Mouse (Mus musculus): ENCODE results near the gene Col27a1. TPM values are rescaled to one million over a fixed set of nuclear protein-coding genes. Genes with fewer than 3 reads are reported as not detected.
A peak's percentile ranks its signal among the peaks of the same experiment; 100 is the strongest.

Col27a1 gene
- polyA plus RNA-seq, 1 experiment = 8.0 TPM

DNA sequence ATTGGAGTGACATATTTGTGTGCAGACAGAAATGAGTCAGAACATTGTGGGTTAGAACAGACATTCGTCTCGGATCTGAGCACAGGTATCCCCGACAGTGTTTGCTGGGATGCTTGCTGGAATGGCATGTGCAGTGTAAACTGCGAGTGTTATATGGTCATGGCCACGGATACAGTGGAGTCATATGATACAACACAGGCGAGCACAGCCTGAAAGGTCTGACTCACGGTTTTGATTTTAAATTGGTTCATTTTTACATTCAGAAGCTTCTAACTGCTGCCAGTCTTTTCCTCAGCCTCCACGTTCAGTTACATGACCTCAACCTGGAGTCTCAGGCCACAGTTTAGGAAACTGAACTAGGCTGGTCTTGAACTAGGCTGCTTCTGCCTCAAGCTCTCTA, 83.1 kb downstream of the Col27a1 start:
- DNase-seq (ENCODE audit: extremely low spot score in 1 of 2, low spot score in 1 of 2) = no peak

DNA sequence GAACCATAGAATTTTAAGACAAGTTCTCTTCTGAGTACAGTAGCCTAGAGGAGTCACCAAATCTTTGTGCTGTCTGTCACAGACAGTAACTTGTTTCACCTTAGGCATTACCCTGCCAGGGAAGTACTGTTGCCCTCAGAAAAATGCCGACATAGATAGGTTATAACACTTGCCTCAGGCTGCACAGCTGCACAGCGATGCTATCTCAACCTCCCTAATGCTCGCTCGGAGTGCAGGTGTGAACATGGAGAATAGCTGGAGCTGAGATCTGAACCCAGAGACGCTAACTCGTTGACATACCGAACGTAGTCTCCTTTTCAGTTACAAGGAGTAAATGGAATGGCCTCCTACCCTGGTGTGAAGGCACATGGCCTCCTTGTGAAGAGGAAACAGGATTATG, 84.4 kb downstream of the Col27a1 start:
- no peak for DNase-seq (ENCODE audit: extremely low spot score in 1 of 2, low spot score in 1 of 2)

DNA sequence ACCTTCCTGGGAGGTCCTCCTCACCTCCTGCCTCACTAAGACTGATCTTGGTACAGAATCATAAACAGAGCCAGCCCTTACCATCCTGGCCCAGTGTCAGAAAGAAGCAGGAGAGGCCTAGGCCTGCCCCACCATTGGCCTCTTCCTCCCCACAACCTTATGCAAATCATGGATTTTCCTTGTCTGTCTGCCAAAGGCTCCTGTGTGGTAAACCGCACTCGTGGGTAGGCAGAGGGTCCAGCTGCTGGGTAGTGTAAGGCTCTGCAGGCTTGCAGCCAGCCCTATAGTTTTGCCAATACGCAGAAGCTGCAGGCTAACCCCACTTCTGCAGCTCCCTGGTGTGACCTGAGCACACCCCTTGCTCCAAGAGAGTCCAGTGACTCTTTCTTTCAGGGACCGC, 88.8 kb downstream of the Col27a1 start:
- DNase-seq (ENCODE audit: extremely low spot score in 1 of 2, low spot score in 1 of 2) = no peak

DNA sequence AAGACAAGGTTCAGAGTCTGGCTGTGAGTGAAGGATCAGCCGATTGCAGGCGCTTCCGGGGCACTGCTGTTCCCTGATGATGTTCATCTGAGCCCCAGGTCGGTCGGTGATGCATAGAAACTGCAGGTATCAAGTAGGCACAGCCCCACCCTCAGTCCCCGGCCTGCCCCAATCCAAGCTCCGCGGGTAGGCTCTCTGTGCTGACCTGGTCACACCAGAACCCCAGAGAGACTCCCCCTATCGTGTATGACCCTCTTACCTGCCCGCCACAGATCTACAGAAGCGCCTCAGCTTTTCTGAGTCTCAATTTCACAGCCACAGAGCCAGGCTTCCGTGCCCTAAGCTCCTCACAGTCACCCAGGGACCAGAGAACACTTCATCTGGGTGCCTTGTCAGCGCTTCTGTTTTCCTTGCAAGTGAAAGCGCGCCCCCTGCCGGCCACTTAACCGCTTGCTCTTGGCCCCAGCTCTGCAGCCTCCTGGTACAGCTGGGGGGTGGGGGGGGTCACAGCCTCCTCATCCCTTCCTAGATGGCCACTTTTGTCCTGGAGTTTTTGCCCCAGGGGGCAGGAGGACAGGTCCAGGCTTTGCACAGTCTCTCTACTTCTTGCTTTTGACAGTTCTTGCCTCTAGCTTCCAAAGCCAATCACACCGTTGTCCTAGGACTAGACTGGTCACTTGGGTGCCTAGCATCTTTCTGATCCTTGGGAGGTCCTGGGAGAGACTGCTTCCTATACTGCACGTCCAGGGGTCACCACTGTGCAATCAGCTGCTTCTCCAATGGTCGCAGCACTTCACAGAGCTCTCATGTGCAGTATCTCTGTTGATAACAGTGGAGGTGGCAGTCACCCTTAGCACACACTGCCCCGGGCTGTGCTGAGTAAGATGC, 93.6 kb downstream of the Col27a1 start:
- DNase-seq (ENCODE audit: extremely low spot score in 1 of 2, low spot score in 1 of 2) = peak; percentile 52 to 96

DNA sequence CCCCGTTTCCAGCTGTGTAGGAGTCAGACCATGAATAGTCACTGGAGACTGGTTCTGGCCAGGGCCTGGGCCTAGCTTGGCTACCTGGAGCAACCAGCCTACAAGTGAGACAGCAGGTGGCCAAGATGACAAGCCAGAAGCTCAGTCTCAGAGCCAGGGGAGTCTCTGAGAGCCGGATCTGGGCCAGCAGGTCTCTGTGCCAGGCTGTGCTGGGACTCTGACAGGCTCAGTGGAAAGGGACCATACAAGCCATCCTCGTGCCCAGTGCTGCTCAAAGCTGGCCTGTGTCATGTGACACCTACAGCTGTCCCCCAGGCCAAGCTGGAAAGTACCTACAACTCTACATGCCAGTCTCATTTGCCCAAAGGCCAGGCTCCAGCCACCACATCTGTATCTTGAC, 94.5 kb downstream of the Col27a1 start:
- DNase-seq (ENCODE audit: extremely low spot score in 1 of 2, low spot score in 1 of 2) = no peak

DNA sequence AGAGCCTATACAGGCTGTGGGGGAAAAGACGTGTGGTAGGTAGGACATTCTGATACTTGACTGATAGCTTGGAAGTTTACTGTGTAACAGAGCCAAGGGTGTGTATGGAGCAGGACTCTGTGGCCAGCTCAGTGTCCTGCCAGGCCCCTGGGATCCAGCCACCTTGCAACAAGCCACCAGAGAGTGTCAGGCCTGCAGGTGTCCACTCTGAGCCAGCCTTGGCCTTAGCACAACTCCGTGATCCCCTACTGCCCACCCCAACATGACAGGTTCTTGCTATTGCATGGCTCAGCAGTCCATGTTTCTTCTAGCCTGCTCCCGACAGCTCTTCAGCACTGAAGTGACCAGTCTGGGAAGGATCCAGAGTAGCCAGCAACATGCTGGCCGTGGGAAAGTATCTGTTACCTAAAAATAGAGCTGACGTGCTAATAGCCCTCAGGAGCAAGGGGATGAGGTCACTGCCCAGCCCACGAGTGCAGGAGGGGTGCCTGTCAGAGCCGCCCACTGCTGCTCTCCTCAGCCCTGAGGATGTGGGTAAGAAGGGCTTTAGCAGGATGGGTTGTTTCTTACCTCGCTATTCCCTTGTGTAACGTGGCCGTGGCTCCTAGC, 96.5 kb downstream of the Col27a1 start:
- no peak for DNase-seq (ENCODE audit: extremely low spot score in 1 of 2, low spot score in 1 of 2)

DNA sequence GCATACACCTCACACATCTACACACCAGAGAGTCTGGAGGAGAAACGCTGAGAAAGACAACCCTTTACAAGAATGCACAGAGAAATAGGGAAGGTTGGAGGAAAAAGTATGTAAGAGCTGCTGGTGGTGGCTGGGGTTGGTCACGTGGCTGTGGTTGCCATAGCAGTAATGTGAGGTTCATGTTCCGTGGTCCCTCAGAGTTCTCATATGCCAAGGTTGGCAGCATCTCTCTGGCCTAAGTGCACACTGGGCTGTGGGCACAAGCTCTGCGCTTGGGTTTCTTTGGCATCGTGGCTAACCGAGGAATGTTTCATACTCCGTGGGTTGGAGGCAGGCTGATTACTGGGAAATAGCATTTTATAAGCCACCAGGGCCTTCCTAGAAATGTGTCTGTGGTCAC, 97.6 kb downstream of the Col27a1 start:
- DNase-seq (ENCODE audit: extremely low spot score in 1 of 2, low spot score in 1 of 2) = no peak

DNA sequence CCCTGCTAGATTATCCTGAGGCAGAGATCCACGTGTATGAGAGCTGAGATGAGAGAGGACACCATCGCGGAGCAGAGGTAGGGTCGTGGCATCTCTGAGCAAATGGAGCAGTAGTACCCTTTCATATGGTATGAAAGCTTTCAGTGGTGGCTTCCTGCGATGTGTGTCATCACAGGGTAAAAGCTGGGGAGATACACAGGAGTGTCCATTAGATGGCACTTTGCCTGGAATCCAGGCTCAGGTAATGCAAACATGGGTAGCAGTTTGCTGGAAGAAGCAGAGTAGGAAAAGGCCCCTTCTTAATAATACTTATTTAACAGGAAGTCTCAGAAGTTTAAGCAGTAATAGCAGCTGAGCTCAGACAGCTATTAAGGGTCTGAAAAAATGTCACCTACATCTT, 100.3 kb downstream of the Col27a1 start:
- no peak for DNase-seq (ENCODE audit: extremely low spot score in 1 of 2, low spot score in 1 of 2)

DNA sequence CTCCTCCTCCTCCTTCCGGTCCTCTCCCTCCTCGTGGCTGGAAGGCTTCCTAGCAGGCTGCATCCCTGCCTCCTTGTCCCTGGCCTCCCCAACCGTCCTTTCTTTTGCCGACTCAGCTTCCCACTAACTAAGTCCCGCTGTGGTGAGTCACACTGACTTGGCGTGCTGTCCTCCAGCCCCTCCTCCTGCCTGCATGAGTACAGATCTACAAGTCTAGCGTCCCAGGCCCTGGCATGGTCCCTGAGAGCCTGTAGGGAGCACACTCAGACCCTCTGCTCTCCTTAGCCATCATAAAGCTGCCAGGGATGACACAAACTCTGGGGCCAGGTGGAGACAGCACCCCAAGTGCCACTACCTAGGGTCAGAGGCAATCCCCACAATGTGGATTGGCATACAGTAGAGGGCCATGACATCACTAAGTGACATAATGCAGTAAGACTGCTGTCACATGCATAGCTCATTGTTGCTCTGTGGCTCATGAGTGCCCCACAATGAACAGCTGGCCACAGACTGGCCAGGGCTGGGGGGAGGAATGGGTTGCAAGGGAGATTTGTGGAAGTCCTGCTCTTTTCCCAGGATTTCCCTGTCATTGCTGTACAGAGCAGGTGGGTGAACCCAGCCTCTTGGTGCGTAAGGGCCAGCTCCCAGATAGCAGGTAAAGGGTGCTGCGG, 102.4 kb downstream of the Col27a1 start:
- DNase-seq (ENCODE audit: extremely low spot score in 1 of 2, low spot score in 1 of 2) = peak in 1 of 2 experiments; percentile 30

DNA sequence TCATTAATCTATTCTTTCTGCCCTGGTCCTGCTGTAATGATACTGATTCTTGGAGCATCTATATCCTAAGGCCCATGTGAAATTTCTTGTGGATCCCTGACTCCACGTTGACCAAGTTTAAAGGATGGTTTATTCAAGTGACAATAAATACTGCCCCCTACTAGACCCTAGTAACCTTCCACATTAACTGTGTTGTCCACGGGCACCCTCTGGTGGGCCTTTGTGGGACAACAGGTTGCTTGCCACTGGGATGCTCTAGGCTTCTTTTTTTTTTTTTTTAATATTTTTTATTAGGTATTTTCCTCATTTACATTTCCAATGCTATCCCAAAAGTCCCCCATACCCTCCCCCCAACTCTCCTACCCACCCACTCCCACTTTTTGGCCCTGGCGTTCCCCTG, 105.8 kb downstream of the Col27a1 start:
- DNase-seq (ENCODE audit: extremely low spot score in 1 of 2, low spot score in 1 of 2) = peak in 1 of 2 experiments; percentile 80

DNA sequence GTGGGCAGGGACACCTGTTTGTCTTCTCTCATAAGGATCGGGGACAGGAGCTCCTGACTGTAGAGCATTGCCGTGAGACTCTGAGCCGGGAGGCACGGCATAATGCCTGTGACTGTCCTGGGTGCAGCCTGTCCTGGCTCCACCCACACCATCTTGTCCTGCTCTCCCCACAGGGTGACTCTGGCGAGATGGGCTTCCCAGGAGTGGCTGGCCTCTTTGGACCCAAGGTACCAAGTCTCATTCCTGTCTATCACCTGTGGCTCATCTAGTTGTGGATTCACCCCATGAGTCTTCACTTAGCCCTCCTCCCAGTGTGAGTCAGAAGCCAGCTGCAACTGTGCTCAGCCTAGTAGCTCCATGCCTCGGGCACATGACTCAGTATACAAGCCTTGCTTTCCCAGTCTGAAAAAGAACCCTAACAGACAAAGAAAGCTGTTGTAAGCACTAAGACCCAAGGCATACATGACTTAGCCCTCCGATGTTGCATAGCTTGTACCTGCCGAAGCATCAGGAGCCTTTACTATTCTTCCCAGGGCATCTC, 109.5 kb downstream of the Col27a1 start:
- DNase-seq (ENCODE audit: extremely low spot score in 1 of 2, low spot score in 1 of 2) = peak in 1 of 2 experiments; percentile 24

DNA sequence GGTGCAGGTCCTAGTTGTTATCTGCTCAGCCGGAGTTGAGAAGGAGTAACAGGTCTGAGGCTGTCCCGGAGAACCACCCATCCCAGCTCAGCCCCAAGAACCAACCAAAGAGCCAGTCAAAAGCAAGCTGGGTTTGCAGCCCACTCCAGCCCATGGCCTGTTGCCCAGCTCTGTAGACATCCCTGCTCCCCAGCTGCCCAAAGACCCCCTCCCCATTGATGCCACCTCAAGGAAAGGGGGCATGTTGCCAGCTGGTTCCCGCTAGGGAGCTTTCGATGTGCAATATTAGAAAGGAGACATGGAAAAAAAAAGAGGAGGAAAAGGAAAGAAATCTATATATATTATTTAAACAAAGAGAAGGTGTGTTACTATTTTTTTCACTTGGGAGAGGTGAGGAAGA, 119.6 kb downstream of the Col27a1 start:
- DNase-seq (ENCODE audit: extremely low spot score in 1 of 2, low spot score in 1 of 2) = no peak

DNA sequence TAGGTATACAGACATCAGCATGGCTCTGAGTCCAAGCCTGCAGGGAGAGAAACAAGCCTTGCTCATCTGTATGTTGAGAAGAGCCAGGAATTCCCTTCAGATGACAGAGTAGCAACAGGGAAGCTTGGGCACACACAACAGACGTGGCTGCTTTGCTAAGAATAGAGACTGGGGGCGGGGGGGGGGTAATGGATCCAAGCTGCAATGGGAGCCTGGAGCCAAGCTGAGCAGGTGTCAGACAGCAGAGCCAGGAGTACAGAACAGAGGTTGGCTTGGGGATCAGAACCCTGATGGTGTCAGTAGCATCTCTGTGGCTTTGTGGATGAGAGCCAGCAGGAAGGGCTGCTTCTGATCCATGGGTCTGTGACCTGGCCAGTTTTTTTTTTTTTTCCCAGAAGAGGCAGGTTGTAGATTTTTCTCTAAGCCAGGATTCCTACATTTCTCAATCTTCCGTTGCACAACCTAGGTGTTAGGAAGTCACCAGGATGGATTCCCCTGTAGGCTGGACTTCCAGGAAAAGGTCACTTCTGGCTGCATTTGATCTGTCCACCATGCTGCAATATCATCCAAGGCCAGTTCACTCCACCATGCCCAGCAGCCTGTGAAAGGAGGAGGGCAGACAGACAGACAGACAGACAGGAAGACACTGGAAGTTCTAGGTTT, 124.7 kb downstream of the Col27a1 start:
- DNase-seq (ENCODE audit: extremely low spot score in 1 of 2, low spot score in 1 of 2) = no peak

DNA sequence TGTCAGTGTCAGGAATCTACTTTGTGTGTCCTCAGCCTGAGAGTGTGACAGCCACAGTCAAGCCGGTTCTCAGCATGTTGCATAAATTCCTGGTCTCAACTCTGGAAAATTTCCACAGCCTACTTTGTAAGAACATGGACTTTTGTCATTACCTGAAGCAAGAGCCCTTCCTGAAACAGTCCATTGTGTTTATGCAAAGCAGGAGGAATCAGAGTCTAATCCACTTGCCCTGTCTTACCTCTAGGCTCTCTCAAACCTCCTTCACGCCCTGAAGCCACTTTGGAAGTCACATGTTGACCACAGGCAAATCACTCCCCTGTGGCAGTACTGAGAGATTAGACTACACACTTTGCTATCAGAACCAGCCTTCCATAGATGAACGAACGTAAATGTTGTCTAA, 128.7 kb downstream of the Col27a1 start:
- DNase-seq (ENCODE audit: extremely low spot score in 1 of 2, low spot score in 1 of 2) = no peak

DNA sequence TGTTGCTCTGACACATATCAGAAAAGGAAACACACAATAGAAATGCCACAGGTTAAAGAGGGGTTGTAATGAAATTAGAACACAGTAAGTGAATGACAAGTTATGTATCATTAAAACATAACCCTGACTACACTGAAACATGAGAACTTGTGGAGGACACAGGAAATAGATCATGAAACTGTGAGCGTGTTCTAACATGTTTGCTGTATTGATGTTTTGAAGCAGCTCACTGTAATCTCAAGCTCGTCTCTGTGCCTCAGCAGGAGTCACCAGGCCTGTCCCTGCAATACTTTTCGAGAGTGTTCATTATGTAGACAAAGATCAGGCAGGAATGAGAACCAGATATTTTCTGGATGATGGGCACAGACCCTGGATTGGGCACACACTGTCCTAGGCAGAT, 129.8 kb downstream of the Col27a1 start:
- no peak for DNase-seq (ENCODE audit: extremely low spot score in 1 of 2, low spot score in 1 of 2)

DNA sequence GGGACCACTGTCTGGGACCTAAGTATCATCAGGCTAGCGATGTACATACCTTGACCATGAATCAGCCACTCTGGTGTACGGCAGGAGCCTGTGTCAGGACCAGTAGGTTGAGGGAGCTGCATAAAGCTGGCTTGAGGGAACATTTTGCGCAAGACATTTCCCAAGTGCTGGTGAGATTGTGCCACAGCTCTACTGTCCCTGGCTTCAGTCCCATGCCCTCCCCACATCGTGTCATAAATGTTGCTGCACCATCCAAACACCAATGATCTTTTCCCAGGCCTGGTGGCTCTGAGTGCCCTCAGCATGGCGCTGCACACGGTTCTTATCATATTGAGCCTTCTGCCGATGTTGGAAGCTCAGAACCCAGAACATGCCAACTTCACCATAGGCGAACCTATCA, 130.5 kb downstream of the Col27a1 start, which contains the start of gene Orm1:
Orm1 (plus strand) TSS at position 266 of the 400 bp plus-strand sequence.
- no peak for DNase-seq (ENCODE audit: extremely low spot score in 1 of 2, low spot score in 1 of 2)

DNA sequence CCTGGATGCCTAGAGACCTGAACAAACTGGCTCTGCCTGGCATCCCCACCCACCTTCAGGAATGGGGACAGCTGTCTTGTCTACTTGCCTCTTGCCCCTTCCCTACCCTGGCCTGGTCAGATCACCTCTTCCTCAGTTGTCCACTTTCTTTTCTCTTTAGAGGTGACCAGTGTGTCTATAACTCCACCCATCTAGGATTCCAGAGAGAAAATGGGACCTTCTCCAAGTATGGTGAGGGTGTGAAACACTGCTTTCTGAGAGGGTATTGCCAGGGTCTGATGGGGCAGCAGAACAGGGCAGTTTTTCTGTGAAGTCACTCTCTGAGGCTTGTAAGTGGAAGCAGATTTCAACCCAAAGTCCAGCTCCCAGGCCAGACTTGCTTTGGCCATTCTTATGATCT, 131.5 kb downstream of the Col27a1 start:
- DNase-seq (ENCODE audit: extremely low spot score in 1 of 2, low spot score in 1 of 2) = no peak

DNA sequence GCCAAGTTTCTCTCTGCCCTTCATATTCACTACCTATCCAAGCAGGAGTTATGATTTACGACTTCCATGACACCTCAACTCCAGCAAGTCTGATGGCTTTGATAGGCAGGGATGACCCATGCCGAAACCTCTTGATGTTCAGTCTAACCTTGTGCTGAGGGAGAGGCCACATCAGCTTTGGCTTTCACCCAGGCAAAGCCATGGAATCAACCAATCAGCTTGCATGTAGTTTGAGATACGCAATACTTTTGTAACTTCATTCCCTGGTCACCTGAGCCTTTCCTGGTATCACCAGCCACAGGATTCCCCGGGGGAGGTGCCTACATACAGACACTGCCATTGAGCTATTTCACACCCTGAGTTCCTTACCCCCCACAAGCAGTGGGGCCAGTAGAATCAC, 132.9 kb downstream of the Col27a1 start:
- no peak for DNase-seq (ENCODE audit: extremely low spot score in 1 of 2, low spot score in 1 of 2)

DNA sequence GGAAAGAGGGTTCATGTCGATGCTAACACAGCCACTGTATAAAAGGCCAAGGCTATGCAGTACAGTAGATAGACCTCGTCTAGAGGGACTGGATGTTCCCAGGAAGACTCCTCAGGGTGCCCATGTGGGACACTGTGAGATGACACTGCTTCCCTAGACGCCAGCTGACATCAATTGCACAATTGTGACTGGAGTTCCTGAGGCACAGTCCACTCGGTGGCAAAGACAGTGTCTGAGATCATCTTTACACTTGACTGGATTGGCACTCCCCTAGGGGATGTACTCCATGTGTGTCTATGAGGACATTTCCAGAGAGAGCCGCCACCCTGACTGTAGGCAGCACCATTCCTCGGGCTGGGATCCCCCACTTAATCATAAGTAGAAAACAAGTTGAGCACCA, 134.7 kb downstream of the Col27a1 start:
- no peak for DNase-seq (ENCODE audit: extremely low spot score in 1 of 2, low spot score in 1 of 2)

DNA sequence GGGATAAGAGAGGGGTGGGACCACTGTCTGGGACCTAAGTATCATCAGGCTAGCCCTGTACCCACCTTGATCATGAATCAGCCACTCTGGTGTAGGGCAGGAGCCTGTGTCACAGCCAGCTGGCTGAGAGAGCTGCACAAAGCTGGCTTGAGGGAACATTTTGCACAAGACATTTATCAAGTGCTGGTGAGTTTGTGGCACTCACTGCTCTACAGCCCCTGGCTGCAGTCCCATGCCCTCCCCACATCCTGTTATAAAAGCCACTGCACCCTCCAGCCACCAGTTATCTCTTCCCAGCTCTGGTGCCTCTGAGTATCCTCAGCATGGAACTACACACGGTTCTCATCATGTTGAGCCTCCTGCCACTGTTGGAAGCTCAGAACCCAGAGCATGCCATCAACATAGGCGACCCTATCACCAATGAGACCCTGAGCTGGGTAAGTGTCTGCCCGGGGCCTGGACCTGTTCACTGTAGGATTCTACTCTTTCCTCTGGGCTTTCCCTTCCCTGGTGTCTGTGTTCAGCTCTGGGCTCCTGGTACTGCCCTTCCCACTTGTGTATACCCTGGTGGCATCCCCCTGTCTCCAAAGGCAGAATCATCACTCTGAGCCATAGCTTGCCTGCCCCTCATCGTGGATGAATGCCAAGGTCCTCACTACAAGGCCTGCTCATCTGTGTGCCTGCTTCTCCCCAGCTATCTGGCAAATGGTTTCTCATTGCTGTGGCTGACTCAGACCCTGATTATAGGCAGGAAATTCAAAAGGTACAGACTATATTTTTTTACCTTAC, 142.3 kb downstream of the Col27a1 start, which contains the start of gene Orm3:
Orm3 (plus strand) TSS at position 286 of the 789 bp plus-strand sequence.
- no peak for DNase-seq (ENCODE audit: extremely low spot score in 1 of 2, low spot score in 1 of 2)
